Mouse (Mus musculus) retina, postnatal 1 day (tissue): ENCODE results near the gene Hmgn2.
A peak's percentile ranks its signal among the peaks of the same experiment; 100 is the strongest.
"Not testable (repeated sequence)": the region's sequence is repeated elsewhere in the genome, so short reads cannot be mapped to it uniquely, and the experiment has no call there.

Experiments used
- DNase-seq: peaks from one replicate; pipeline ENCODE4 v3.0.0-alpha.2; 2012

The Hmgn2 gene

DNA sequence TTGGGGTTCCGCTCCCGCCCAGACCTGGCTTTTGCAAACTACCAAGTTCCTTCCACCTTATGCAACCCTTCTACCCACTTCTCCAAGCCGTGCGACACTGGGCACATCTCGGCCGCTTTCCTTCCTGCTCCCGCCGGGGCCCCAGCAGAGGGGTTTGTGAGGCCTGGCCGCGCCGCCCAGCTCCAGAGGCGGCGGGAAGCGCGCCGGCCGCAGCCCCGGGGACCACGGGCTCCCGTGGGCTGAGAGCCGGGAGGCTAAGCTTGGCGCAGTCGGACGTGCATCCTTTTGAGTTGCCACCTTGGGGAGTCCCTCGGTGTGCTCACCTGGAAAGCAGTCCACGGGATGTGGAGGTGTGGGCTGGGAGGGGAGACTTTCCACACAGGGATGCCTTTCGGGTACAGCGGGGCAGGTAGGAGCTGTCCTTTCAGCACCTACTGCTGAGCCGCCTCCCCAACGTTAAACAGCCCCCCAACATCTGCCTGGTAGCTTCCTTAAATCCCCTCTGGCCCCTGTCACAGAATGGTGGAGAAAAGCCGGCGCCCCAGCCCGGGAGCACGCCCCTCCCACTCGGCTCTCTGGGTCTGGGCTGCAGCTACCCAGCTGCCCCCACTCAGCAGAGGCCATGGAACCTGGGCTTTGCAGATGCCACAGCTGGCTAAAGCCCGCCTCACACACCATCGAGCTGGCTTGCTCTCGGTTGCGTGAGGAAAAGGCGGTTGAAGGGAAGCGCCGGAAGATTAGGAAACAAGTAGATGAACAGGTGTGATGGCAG is at the start of gene Hmgn2:
Gene Hmgn2 (minus strand): TSS at position 501 of the 772 bp plus-strand sequence.
- peak; percentile 79 for DNase-seq

GRCm38 (mm10) chr4:134017201-134017865 is 48.9 kb upstream of the Hmgn2 start:
- no peak for DNase-seq

GRCm38 (mm10) chr4:134016767-134017166 is 48.3 kb upstream of the Hmgn2 start:
- DNase-seq = peak; percentile 60

- no peak for DNase-seq
Observed at GRCm38 (mm10) chr4:134016208-134016607, 47.8 kb upstream of the Hmgn2 start.

DNA sequence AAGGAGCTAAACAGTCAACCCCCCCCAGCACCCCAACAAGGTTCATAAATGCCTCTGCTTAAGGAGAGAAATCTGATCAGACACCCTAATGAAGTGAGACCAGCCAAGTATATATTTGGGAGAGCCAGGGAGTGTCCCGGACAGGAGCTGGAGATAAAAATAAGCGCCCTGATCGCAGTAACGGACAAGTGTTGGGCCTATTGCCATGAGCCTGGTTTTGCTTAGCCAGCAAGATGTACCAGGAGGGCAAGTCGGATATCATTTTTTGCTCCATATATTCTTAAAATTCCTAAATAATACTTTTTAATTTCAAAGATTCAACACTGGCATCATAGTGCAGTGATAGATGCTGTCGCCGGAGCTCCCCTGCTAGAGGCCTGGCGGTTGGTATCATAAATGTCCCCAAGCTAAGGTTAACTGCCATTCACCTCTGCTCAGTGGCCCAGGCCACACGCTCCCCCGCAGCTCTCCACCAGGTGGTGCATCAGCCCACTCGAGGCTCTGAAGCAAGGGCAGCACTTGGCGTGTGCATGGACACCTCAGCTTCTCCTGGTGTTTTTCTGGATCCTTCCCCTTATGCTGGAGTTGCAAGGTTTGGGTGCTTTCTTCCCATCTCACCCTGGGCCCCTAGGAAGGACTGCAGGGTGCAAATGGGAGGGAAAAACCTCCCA is 44.5 kb upstream of the Hmgn2 start:
- peak; percentile 51 for DNase-seq

DNA sequence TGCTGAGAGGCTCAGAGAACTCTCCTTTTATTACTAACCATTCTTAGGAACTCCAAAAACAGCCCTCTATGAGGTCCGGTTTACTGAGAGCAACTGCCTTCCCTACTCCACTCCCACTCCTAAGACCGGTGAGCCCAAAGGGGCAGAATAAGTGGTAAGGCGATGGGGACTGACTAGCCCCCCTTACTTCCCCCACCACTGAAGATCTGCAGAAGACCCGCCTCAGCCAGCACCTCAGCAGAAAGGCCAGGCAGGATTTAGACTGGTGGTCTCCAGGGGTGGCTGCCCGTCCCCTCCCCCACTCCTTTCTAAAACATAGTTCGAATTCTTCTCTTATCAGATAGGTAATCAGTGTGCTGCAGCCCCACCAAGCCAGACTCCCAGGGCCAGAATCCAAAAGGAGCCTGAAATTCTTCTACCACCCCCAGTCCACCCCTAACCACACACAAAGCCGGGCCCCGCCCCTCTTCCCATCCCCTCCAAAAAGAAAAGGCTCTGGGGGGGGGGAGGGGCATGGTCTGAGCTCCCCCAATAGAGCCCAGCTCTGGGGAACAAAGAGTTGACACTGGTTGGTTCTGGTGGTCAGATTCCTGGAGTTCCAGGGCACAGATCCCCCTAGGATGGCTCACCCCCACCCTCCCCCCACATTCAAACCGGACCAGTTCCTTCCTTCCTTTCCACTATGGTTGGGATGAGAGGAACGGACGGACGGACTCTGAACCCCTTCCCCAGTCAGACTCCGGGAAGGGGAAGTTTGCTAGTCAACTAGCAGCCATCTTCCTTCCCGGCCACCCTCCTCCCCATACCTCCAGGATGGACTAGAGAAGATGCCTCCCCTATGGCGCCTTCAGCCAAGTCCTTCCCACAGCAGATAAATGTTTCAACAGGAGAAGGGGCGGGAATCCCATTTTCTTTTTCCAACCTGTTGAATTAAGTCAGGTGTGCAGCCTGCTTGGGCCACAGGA is 43.3 kb upstream of the Hmgn2 start:
- no peak for DNase-seq

DNA sequence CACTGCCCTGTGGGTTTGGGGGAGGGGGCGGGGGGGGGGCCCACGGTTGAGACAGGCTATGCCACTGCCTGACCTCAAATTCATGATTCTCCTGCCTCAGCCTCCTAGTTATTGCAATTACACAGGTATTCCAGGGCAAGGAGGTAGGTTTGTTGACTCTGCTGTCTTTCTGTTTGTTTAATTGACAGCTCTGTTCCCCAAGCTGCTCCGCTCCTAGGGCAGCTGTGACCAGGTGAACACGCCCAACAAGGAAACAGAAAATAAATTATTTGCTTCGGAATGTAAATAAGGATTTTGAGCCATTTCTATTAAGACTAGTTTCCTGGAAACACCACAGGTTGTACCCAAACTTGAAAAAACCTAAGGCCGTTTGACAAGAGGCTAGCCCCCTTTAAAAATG is 41.3 kb upstream of the Hmgn2 start:
- no peak for DNase-seq

DNA sequence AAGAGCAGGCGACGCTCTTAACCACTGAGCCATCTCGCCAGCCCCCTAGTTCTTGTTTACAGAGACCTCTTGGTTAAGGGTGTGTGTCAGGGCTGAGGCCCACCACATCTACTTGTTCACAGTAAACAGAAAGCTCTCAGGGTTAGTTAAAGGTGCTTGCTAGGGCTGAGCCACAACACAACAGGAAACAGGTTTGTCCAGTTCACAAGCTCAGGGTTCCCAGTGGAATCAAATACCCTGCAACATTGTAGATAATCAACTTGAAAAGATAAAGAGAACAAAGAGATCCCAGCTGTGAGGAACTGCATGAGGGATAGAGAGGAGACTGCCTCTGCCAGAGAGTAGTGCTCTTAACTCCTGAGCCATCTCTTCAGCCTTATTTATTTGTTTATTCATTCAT is 38.4 kb upstream of the Hmgn2 start:
- DNase-seq = no peak

DNA sequence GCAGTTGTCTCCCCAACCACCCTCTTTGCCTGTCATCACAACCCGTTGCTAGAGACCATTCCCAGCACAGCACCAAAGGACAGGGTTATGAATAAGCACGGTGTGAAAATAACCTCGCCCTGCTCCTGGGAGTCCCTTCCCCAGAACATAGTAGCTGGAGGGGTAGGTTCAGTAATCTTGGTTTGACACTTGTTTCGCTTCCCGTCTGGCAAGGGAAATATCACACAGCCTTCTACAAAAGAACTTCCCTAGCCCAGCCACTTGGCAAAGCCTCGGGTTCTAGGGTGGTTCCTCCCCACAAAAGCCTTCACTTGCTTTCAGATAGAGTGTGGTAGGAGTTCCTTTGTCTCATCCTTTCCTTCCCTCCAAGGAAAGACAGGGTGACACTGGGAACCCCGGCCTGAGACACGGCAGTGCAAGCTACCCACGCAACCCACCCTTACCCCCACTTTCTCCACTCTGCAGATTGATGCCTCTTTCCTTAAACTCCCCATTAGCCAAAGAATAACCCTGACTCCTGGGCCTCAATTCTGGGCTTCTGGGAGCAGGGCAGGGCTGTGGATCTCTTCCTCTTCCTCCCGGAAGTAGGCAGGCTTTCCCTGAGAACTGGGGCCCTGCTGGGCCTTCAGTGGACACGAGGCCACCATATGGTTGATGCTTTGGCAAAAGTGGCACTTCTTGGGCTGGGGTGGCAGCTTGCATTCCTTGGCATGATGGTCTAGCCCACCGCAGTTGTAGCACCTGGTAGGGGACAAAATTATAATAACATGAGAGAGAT is 37.3 kb upstream of the Hmgn2 start:
- DNase-seq = no peak

GRCm38 (mm10) chr4:134002903-134003302 is 34.5 kb upstream of the Hmgn2 start:
- no peak for DNase-seq

DNA sequence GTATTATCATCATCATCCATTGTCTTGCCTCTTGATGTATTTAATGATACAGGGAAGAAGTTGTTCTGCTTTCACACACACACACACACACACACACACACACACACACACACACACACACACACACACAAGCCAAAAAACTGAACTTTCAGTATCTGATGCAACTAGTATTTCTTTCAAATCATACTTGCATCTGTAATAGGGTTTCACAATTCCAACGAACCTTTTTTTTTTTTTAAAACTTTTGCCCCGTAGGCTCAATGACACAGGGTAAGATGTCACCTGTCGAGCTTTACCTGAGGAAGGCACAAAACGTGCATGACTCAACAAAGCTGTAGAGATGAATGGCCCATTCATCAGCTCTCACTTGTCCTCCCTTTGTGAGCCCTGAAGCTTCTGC is 33.8 kb upstream of the Hmgn2 start:
- DNase-seq = no peak

GRCm38 (mm10) chr4:134001710-134002109 is 33.3 kb upstream of the Hmgn2 start:
- DNase-seq = no peak

GRCm38 (mm10) chr4:134000466-134001438 is 32.3 kb upstream of the Hmgn2 start, which contains the start of gene Dhdds:
Gene Dhdds, minus strand, starts transcription at chr4:134000918.
- DNase-seq = peak; percentile 99

- no peak for DNase-seq
Observed at GRCm38 (mm10) chr4:133994697-133995096, 26.2 kb upstream of the Hmgn2 start.

DNA sequence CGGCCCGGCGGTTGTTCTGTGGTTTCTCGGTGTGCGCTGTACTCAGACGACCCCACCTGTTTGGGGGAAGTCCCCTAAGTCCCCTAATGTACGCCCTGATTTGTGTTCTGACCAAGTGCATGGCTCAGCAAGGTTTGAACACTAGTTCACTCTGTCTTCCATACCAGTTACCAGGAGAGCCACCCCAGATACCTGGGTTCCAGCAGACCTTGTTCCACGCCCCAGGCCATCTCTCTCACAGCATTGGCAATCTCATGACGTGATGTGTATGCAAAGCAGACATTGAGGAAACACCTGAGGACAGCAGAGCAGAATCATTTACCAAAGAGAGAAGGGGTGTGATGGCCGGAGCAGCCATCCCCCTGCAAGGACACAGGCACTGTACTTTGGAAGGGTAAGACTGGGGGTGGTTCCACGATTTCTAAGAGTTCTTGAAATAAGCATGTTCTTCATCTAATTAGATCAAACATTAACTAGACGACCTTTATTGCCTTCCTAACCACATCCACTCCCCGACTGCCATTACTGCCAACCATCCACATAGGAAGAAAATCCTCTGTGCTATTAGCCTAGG is 22.7 kb upstream of the Hmgn2 start:
- DNase-seq = no peak

DNA sequence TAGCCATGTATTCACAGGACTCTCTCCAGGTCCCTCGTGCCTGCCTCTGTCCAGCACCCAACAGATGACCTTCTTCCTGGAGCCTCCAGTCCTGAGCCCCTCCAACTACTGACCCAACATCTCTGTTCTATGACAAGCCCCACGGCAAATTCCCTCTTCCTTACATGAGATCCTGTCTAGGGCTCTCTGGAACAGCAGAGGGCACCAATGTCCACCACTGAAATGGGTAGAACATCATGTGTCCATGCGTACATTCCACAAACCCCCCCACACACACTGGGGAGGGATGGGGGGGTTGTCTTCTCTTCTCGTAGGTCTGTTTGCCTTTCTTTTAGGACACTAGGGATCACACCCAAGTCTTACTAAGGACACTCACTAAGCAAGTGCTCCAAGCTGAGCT is 21.6 kb upstream of the Hmgn2 start:
- DNase-seq = no peak

DNA sequence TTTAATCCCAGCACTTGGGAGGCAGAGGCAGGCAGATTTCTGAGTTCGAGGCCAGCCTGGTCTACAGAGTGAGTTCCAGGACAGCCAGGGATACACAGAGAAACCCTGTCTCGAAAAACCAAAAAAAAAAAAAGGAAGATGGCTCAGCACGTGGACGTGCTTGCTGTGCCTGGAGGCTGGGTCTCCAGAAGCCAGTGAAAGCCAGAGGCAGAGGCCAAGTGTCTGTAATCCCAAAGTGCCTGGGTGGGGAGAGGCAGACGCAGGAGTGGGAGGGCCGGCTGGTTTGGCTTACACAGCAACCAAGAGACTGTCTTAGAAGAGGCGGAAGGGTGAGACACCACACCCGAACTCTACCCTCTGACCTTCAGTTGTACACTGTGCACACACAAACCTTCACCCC is 19.8 kb upstream of the Hmgn2 start:
- not testable (repeated sequence) for DNase-seq

- DNase-seq = no peak
Observed at GRCm38 (mm10) chr4:133982936-133983335, 14.5 kb upstream of the Hmgn2 start.

- DNase-seq = no peak
Observed at GRCm38 (mm10) chr4:133980496-133980895, 12.0 kb upstream of the Hmgn2 start.

GRCm38 (mm10) chr4:133978021-133978711 is 9.7 kb upstream of the Hmgn2 start:
- DNase-seq = no peak
